Mouse (Mus musculus): ENCODE results near the gene Timmdc1. TPM values are rescaled to one million over a fixed set of nuclear protein-coding genes. Genes with fewer than 3 reads are reported as not detected.

The Timmdc1 gene
- polyA plus RNA-seq, 1 experiment from 2014 or later, result 33.6 TPM

- Histone ChIP-seq H3K4me3 (ENCODE audit: low read depth, low read length) (no peak overlapping the region), H3K9me3 (replicated peaks; ENCODE audit: control insufficient read depth, low read length) (no peaks in the 10 kb centered on the region), H3K27me3 (ENCODE audit: control insufficient read depth, insufficient read depth, low read length) (no peaks in the 10 kb centered on the region), H3K4me2 (no peak overlapping the region), H3K36me3 (ENCODE audit: control insufficient read depth, insufficient read depth, low read length) (no peaks in the 10 kb centered on the region), H3K9ac (ENCODE audit: low read depth, low read length) (no peak overlapping the region), H3K4me1 (ENCODE audit: control insufficient read depth, insufficient read depth, low read length) (peaks cover 9% of the 10 kb centered on the region; the same call in 1 of the 2 replicates), H3K27ac (ENCODE audit: low read depth, low read length) (no peak overlapping the region)
- ATAC-seq (replicated peaks; ENCODE audit: insufficient number of reproducible peaks, low FRiP score, low TSS enrichment), result no peak
- 66% methylated on average over 11 of the region's 11 CpGs for WGBS (ENCODE audit: insufficient replicate concordance)
These were observed 50.6 kb downstream of the Timmdc1 start for GRCm38 (mm10) chr16:38471697-38472506.

- H3K9me3 ChIP-seq (replicated peaks; ENCODE audit: control insufficient read depth, low read length), result no peaks in the 10 kb centered on the region
- ATAC-seq (replicated peaks; ENCODE audit: insufficient number of reproducible peaks, low FRiP score, low TSS enrichment), result no peak
- no peak overlapping the region for H3K27ac ChIP-seq (ENCODE audit: low read depth, low read length)
- H3K27me3 ChIP-seq (ENCODE audit: control insufficient read depth, insufficient read depth, low read length), result no peaks in the 10 kb centered on the region
- H3K4me2 ChIP-seq, result no peak overlapping the region
- 0 out of 2 replicates have a peak, but pooled peaks cover 4% of the 10 kb centered on the region for H3K4me1 ChIP-seq (ENCODE audit: control insufficient read depth, insufficient read depth, low read length)
- no peak overlapping the region for H3K9ac ChIP-seq (ENCODE audit: low read depth, low read length)
- 79% methylated on average over 8 of the region's 8 CpGs for WGBS (ENCODE audit: insufficient replicate concordance)
- no peak overlapping the region for H3K4me3 ChIP-seq (ENCODE audit: low read depth, low read length)
- H3K36me3 ChIP-seq (ENCODE audit: control insufficient read depth, insufficient read depth, low read length), result no peaks in the 10 kb centered on the region
These were observed 53.0 kb downstream of the Timmdc1 start for GRCm38 (mm10) chr16:38469437-38469836.

- Histone ChIP-seq H3K4me2 (no peak overlapping the region), H3K27ac (ENCODE audit: low read depth, low read length) (no peak overlapping the region), H3K36me3 (ENCODE audit: control insufficient read depth, insufficient read depth, low read length) (no peaks in the 10 kb centered on the region), H3K4me1 (ENCODE audit: control insufficient read depth, insufficient read depth, low read length) (0 out of 2 replicates have a peak, but pooled peaks cover 4% of the 10 kb centered on the region), H3K9ac (ENCODE audit: low read depth, low read length) (no peak overlapping the region), H3K9me3 (replicated peaks; ENCODE audit: control insufficient read depth, low read length) (no peaks in the 10 kb centered on the region), H3K27me3 (ENCODE audit: control insufficient read depth, insufficient read depth, low read length) (no peaks in the 10 kb centered on the region), H3K4me3 (ENCODE audit: low read depth, low read length) (no peak overlapping the region)
- WGBS (ENCODE audit: insufficient replicate concordance), result 35% methylated on average over 3 of the region's 3 CpGs
- ATAC-seq (replicated peaks; ENCODE audit: insufficient number of reproducible peaks, low FRiP score, low TSS enrichment), result no peak
These were observed 53.8 kb downstream of the Timmdc1 start for GRCm38 (mm10) chr16:38468706-38469018.

GRCm38 (mm10) chr16:38467917-38468705, 54.4 kb downstream of the Timmdc1 start:
- H3K27me3 ChIP-seq (ENCODE audit: control insufficient read depth, insufficient read depth, low read length), result no peaks in the 10 kb centered on the region
- H3K4me3 ChIP-seq (ENCODE audit: low read depth, low read length), result no peak overlapping the region
- no peaks in the 10 kb centered on the region for H3K9me3 ChIP-seq (replicated peaks; ENCODE audit: control insufficient read depth, low read length)
- no peak overlapping the region for H3K27ac ChIP-seq (ENCODE audit: low read depth, low read length)
- H3K36me3 ChIP-seq (ENCODE audit: control insufficient read depth, insufficient read depth, low read length), result no peaks in the 10 kb centered on the region
- H3K4me2 ChIP-seq, result no peak overlapping the region
- ATAC-seq (replicated peaks; ENCODE audit: insufficient number of reproducible peaks, low FRiP score, low TSS enrichment), result no peak
- H3K4me1 ChIP-seq (ENCODE audit: control insufficient read depth, insufficient read depth, low read length), result 0 out of 2 replicates have a peak, but pooled peaks cover 4% of the 10 kb centered on the region
- 60% methylated on average over 8 of the region's 8 CpGs for WGBS (ENCODE audit: insufficient replicate concordance)
- H3K9ac ChIP-seq (ENCODE audit: low read depth, low read length), result no peak overlapping the region

- Histone ChIP-seq H3K4me3 (ENCODE audit: low read depth, low read length) (no peak overlapping the region), H3K27ac (ENCODE audit: low read depth, low read length) (no peak overlapping the region), H3K4me2 (no peak overlapping the region), H3K9me3 (replicated peaks; ENCODE audit: control insufficient read depth, low read length) (no peaks in the 10 kb centered on the region), H3K27me3 (ENCODE audit: control insufficient read depth, insufficient read depth, low read length) (no peaks in the 10 kb centered on the region), H3K9ac (ENCODE audit: low read depth, low read length) (no peak overlapping the region), H3K4me1 (ENCODE audit: control insufficient read depth, insufficient read depth, low read length) (0 out of 2 replicates have a peak, but pooled peaks cover 4% of the 10 kb centered on the region), H3K36me3 (ENCODE audit: control insufficient read depth, insufficient read depth, low read length) (no peaks in the 10 kb centered on the region)
- ATAC-seq (replicated peaks; ENCODE audit: insufficient number of reproducible peaks, low FRiP score, low TSS enrichment), result no peak
- WGBS (ENCODE audit: insufficient replicate concordance), result 75% methylated on average over 13 of the region's 13 CpGs
These were observed 55.2 kb downstream of the Timmdc1 start for GRCm38 (mm10) chr16:38467091-38467916.

- no peaks in the 10 kb centered on the region for H3K27me3 ChIP-seq (ENCODE audit: control insufficient read depth, insufficient read depth, low read length)
- H3K4me2 ChIP-seq, result no peak overlapping the region
- no peaks in the 10 kb centered on the region for H3K36me3 ChIP-seq (ENCODE audit: control insufficient read depth, insufficient read depth, low read length)
- H3K9me3 ChIP-seq (replicated peaks; ENCODE audit: control insufficient read depth, low read length), result no peaks in the 10 kb centered on the region
- H3K4me3 ChIP-seq (ENCODE audit: low read depth, low read length), result no peak overlapping the region
- 75% methylated on average over 4 of the region's 4 CpGs for WGBS (ENCODE audit: insufficient replicate concordance)
- no peak for ATAC-seq (replicated peaks; ENCODE audit: insufficient number of reproducible peaks, low FRiP score, low TSS enrichment)
- no peak overlapping the region for H3K27ac ChIP-seq (ENCODE audit: low read depth, low read length)
- no peak overlapping the region for H3K9ac ChIP-seq (ENCODE audit: low read depth, low read length)
- H3K4me1 ChIP-seq (ENCODE audit: control insufficient read depth, insufficient read depth, low read length), result 0 out of 2 replicates have a peak, but pooled peaks cover 4% of the 10 kb centered on the region
These were observed 56.4 kb downstream of the Timmdc1 start for GRCm38 (mm10) chr16:38466089-38466488.

- no peaks in the 10 kb centered on the region for H3K36me3 ChIP-seq (ENCODE audit: control insufficient read depth, insufficient read depth, low read length)
- no peak overlapping the region for H3K9ac ChIP-seq (ENCODE audit: low read depth, low read length)
- no peak for ATAC-seq (replicated peaks; ENCODE audit: insufficient number of reproducible peaks, low FRiP score, low TSS enrichment)
- H3K27me3 ChIP-seq (ENCODE audit: control insufficient read depth, insufficient read depth, low read length), result no peaks in the 10 kb centered on the region
- H3K4me1 ChIP-seq (ENCODE audit: control insufficient read depth, insufficient read depth, low read length), result 0 out of 2 replicates have a peak, but pooled peaks cover 4% of the 10 kb centered on the region
- no peaks in the 10 kb centered on the region for H3K9me3 ChIP-seq (replicated peaks; ENCODE audit: control insufficient read depth, low read length)
- H3K4me3 ChIP-seq (ENCODE audit: low read depth, low read length), result no peak overlapping the region
- no peak overlapping the region for H3K27ac ChIP-seq (ENCODE audit: low read depth, low read length)
- H3K4me2 ChIP-seq, result no peak overlapping the region
- WGBS (ENCODE audit: insufficient replicate concordance), result 88% methylated on average over 5 of the region's 5 CpGs
These were observed 59.2 kb downstream of the Timmdc1 start for GRCm38 (mm10) chr16:38463305-38463704.

GRCm38 (mm10) chr16:38462161-38462560, 60.3 kb downstream of the Timmdc1 start:
- H3K27ac ChIP-seq (ENCODE audit: low read depth, low read length), result no peak overlapping the region
- no peaks in the 10 kb centered on the region for H3K36me3 ChIP-seq (ENCODE audit: control insufficient read depth, insufficient read depth, low read length)
- no peak overlapping the region for H3K4me3 ChIP-seq (ENCODE audit: low read depth, low read length)
- H3K9me3 ChIP-seq (replicated peaks; ENCODE audit: control insufficient read depth, low read length), result no peaks in the 10 kb centered on the region
- ATAC-seq (replicated peaks; ENCODE audit: insufficient number of reproducible peaks, low FRiP score, low TSS enrichment), result no peak
- H3K4me2 ChIP-seq, result no peak overlapping the region
- 73% methylated on average over 7 of the region's 7 CpGs for WGBS (ENCODE audit: insufficient replicate concordance)
- H3K4me1 ChIP-seq (ENCODE audit: control insufficient read depth, insufficient read depth, low read length), result 0 out of 2 replicates have a peak, but pooled peaks cover under 1% of the 10 kb centered on the region
- no peaks in the 10 kb centered on the region for H3K27me3 ChIP-seq (ENCODE audit: control insufficient read depth, insufficient read depth, low read length)
- H3K9ac ChIP-seq (ENCODE audit: low read depth, low read length), result no peak overlapping the region
